Mouse (Mus musculus) neural tube, embryonic 11.5 days (tissue): ENCODE data around the gene Mid1. TPM values are rescaled to one million over a fixed set of nuclear protein-coding genes. Genes with fewer than 3 reads are reported as not detected.
"Not testable (repeated sequence)": the region's sequence is repeated elsewhere in the genome, so short reads cannot be mapped to it uniquely, and the experiment has no call there.

Experiments used
- ATAC-seq: fragments of 200-750 bp; cut with Nextera tagmentation; 2 replicates; pipeline ENCODE4 v1.8.0; 2017; ENCODE audit warnings: moderate number of reproducible peaks, mild to moderate bottlenecking, moderate TSS enrichment, moderate library complexity; ENCODE audit not compliant: insufficient read depth, low FRiP score, low TSS enrichment
- DNase-seq: peaks from one replicate; pipeline ENCODE4 v3.0.0-alpha.2; 2015; ENCODE audit warnings: low spot score
- H3K27ac ChIP-seq: fragments of 300-500 bp; sonication (generic); 2 replicates; pipeline ENCODE4 v1.5.1; 2014; ENCODE audit warnings: low read depth, mild to moderate bottlenecking, low read length
- H3K27me3 ChIP-seq: fragments of 300-500 bp; sonication (generic); 2 replicates; pipeline ENCODE4 v1.6.1; 2014; ENCODE audit warnings: mild to moderate bottlenecking, low read length, mixed read lengths; ENCODE audit not compliant: control insufficient read depth, insufficient read depth
- H3K36me3 ChIP-seq: fragments of 300-500 bp; sonication (generic); 2 replicates; pipeline ENCODE4 v1.6.1; 2014; ENCODE audit warnings: mild to moderate bottlenecking, low read length, moderate library complexity, mixed read lengths; ENCODE audit not compliant: control insufficient read depth, insufficient read depth
- H3K4me1 ChIP-seq: fragments of 300-500 bp; sonication (generic); 2 replicates; pipeline ENCODE4 v1.6.1; 2014; ENCODE audit warnings: low read length, mixed read lengths; ENCODE audit not compliant: control insufficient read depth, insufficient read depth
- H3K4me2 ChIP-seq: fragments of 300-500 bp; sonication (generic); 2 replicates; pipeline ENCODE4 v1.6.1; 2014; ENCODE audit warnings: low read depth, mild to moderate bottlenecking, moderate library complexity
- H3K4me3 ChIP-seq: fragments of 300-500 bp; sonication (generic); 2 replicates; pipeline ENCODE4 v1.5.1; 2014; ENCODE audit warnings: low read depth, low read length
- H3K9ac ChIP-seq: fragments of 300-500 bp; sonication (generic); 2 replicates; pipeline ENCODE4 v1.6.1; 2014; ENCODE audit warnings: mild to moderate bottlenecking, low read length
- H3K9me3 ChIP-seq: fragments of 300-500 bp; sonication (generic); 2 replicates; pipeline ENCODE4 v1.6.1; 2016; ENCODE audit warnings: low read length; ENCODE audit not compliant: control insufficient read depth
- WGBS: fragments of 180-500 bp; shearing (Covaris S2); extraction: QIAGEN DNeasy Blood & Tissue Kit; methylation state at CpG from one replicate; pipeline ENCODE4 v1.1.7; 2014; 5-methylcytosine and 5-hydroxymethylcytosine counted together
- polyA plus RNA-seq: library from polyadenylated mRNA; unstranded; fragments of >200 nt; fragmentation: Nextera tagmentation; extraction: Ambion mirVana; gene quantifications from 2 replicates; pipeline ENCODE4 v1.2.1, GENCODE M21; 2014

The Mid1 gene
- polyA plus RNA-seq, 1 experiment from 2014 or later: 9.9 TPM

GRCm38 (mm10) chrX:170019219-170019953, 334.4 kb downstream of the Mid1 start:
- not testable (repeated sequence) for H3K9ac ChIP-seq, H3K27ac ChIP-seq, H3K27me3 ChIP-seq, H3K4me3 ChIP-seq, H3K4me2 ChIP-seq, H3K4me1 ChIP-seq
- peak; percentile 28 for ATAC-seq
- H3K36me3 ChIP-seq: peaks cover 16% of the 10 kb centered on the region
- H3K9me3 ChIP-seq: peaks cover 20% of the 10 kb centered on the region
- peak; percentile 22 for DNase-seq
- 86% methylated on average over 30 of the region's 30 CpGs for WGBS

- not testable (repeated sequence) for H3K27me3 ChIP-seq, H3K4me1 ChIP-seq, H3K4me3 ChIP-seq, H3K4me2 ChIP-seq, H3K27ac ChIP-seq, ATAC-seq, H3K9ac ChIP-seq
- Histone ChIP-seq H3K36me3 (peaks cover 16% of the 10 kb centered on the region), H3K9me3 (peaks cover 20% of the 10 kb centered on the region)
- DNase-seq: peak; percentile 43
- WGBS: 56% methylated on average over 14 of the region's 14 CpGs
Observed at GRCm38 (mm10) chrX:170019954-170020689, 335.1 kb downstream of the Mid1 start.

GRCm38 (mm10) chrX:170020690-170021050, 335.7 kb downstream of the Mid1 start:
- H3K4me1 ChIP-seq, ATAC-seq, H3K9ac ChIP-seq, H3K4me2 ChIP-seq, H3K27me3 ChIP-seq, H3K27ac ChIP-seq, H3K4me3 ChIP-seq: not testable (repeated sequence)
- peaks cover 20% of the 10 kb centered on the region for H3K9me3 ChIP-seq
- H3K36me3 ChIP-seq: peaks cover 16% of the 10 kb centered on the region
- DNase-seq: peak; percentile 70
- 48% methylated on average over 9 of the region's 9 CpGs for WGBS

- ATAC-seq, H3K27me3 ChIP-seq, H3K27ac ChIP-seq, H3K4me2 ChIP-seq, H3K4me1 ChIP-seq, H3K9ac ChIP-seq, H3K4me3 ChIP-seq: not testable (repeated sequence)
- peak; percentile 18 for DNase-seq
- WGBS: 78% methylated on average over 12 of the region's 12 CpGs
- Histone ChIP-seq H3K36me3 (peaks cover 16% of the 10 kb centered on the region), H3K9me3 (peaks cover 20% of the 10 kb centered on the region)
Observed at GRCm38 (mm10) chrX:170021205-170021604, 336.2 kb downstream of the Mid1 start.

GRCm38 (mm10) chrX:170021750-170022461, 336.9 kb downstream of the Mid1 start:
- H3K9me3 ChIP-seq: peaks cover 20% of the 10 kb centered on the region
- H3K27me3 ChIP-seq, H3K4me3 ChIP-seq, H3K27ac ChIP-seq, H3K9ac ChIP-seq, H3K4me1 ChIP-seq, H3K4me2 ChIP-seq, ATAC-seq: not testable (repeated sequence)
- H3K36me3 ChIP-seq: peaks cover 16% of the 10 kb centered on the region
- peak; percentile 74 for DNase-seq
- 51% methylated on average over 15 of the region's 15 CpGs for WGBS

Other genes with a start within 250 kb of the Mid1 start
- gene 4933400A11Rik, start 94.4 kb downstream of the Mid1 start, polyA plus RNA-seq: not detected in 2 replicates